Mouse (Mus musculus): ENCODE results near the gene Coa4. TPM values are rescaled to one million over a fixed set of nuclear protein-coding genes. Genes with fewer than 3 reads are reported as not detected.

The Coa4 gene
- polyA plus RNA-seq, 2 experiments = 9.4 to 13.9 TPM

DNA sequence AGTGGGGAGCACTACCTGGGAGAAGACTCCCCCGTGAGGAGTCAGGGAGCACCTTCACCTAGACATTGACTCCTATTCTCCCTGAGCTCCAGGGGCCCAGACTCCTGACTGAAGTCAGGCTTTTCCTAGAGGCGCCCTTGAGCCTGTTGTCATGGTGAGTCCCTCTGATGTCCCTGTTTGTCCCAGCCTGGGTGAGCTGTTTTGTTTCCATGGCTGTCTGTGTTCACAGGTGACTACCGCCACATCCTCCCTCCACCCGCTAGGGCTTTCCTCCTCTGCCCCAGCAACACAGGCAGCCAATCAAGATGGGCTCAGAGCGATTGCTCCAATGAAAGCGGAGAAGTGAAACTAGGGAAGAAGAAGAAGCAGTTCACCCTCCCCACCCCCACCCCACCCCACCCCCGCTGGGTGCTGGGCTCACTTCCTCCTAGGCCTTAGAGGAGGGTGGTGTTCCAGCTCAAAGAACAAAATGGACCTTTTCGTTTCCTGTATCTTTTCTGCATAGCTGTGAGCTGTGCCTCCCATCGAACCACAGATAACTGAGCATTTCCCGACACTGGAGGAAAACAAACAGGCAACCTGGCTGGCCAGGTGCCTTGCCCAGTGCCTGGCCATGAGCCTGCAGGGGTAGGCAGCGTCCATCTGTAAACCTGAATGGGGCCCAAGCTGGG, 41.2 kb upstream of the Coa4 start:
- H3K9ac ChIP-seq (replicated peaks) = peak overlapping the region; percentile 98
- peak; percentile 57 to 80 (median 57) for DNase-seq (ENCODE audit: low read depth in 3 of 3, low spot score in 3 of 3)
- H3K36me3 ChIP-seq (replicated peaks; ENCODE audit: control insufficient read depth, insufficient read depth, low read depth) = peaks cover 66% of the 10 kb centered on the region
- H3K4me3 ChIP-seq (ENCODE audit: insufficient read depth in 1 of 2, low read depth in 2 of 2, low read length in 2 of 2) = peak overlapping the region; percentile 78 to 97
- H3K4me2 ChIP-seq (ENCODE audit: low read depth) = peak overlapping the region; percentile 91
- TF ChIP-seq CTCF (IDR thresholded peaks at IDR 0.05; ENCODE audit: low read depth) = peak; percentile 13; the same call in 1 of the 2 replicates
- no peak for TF ChIP-seq EP300 (IDR thresholded peaks at IDR 0.05; ENCODE audit: low read depth)
- ATAC-seq (ENCODE audit: insufficient read depth) = peak; percentile 11
- H3K27ac ChIP-seq = peak overlapping the region; percentile 56
- no peaks in the 10 kb centered on the region for H3K9me3 ChIP-seq (ENCODE audit: control insufficient read depth, low read length)
- WGBS (ENCODE audit: insufficient replicate concordance) = 23% methylated on average over 11 of the region's 11 CpGs
- H3K27me3 ChIP-seq (ENCODE audit: control insufficient read depth, insufficient read depth, low read length) = no peaks in the 10 kb centered on the region
- H3K4me1 ChIP-seq (replicated peaks; ENCODE audit: control insufficient read depth in 2 of 2, insufficient read depth in 2 of 2, low read length in 1 of 2) = peaks cover 14 to 26% of the 10 kb centered on the region in 2 experiments

DNA sequence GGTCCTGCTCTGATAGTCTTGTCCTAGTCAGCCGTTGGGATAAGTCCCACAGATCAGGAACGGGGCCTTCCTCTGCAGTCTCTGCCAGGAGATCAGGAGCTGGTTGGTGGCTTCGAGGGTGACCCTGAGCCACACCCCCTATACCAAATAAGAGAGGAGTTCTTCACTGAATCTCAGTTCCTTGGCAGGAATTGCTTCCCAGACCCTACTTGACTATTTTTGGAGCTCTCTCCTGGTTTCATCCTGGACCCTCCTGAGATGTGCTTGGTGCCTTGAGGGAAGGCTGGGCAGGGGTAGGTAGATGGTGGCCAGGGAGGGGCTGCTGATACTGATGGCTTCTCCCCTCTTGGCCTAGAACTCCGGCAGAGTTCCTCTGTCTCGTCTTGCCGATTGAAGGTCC, 40.5 kb upstream of the Coa4 start:
- no peak for ATAC-seq (ENCODE audit: insufficient read depth)
- Histone ChIP-seq H3K36me3 (replicated peaks; ENCODE audit: control insufficient read depth, insufficient read depth, low read depth) (peaks cover 66% of the 10 kb centered on the region), H3K9me3 (ENCODE audit: control insufficient read depth, low read length) (no peaks in the 10 kb centered on the region), H3K4me1 (replicated peaks; ENCODE audit: control insufficient read depth in 2 of 2, insufficient read depth in 2 of 2, low read length in 1 of 2) (peaks cover 14 to 32% of the 10 kb centered on the region in 2 experiments), H3K4me3 (ENCODE audit: insufficient read depth in 1 of 2, low read depth in 2 of 2, low read length in 2 of 2) (peak overlapping the region; percentile 78 to 97), H3K27me3 (ENCODE audit: control insufficient read depth, insufficient read depth, low read length) (no peaks in the 10 kb centered on the region), H3K9ac (replicated peaks) (0 out of 2 replicates have a peak overlapping the region, but pooled peaks have one; percentile 98), H3K27ac (peak overlapping the region; percentile 56), H3K4me2 (ENCODE audit: low read depth) (peak overlapping the region; percentile 91)
- WGBS (ENCODE audit: insufficient replicate concordance) = 76% methylated on average over 6 of the region's 6 CpGs
- no peak for TF ChIP-seq CTCF (IDR thresholded peaks at IDR 0.05; ENCODE audit: low read depth)
- no peak for DNase-seq (ENCODE audit: low read depth in 3 of 3, low spot score in 3 of 3)

- 95% methylated on average over 9 of the region's 9 CpGs for WGBS (ENCODE audit: insufficient replicate concordance)
These were observed 40.1 kb upstream of the Coa4 start for GRCm38 (mm10) chr7:100496791-100497190.

DNA sequence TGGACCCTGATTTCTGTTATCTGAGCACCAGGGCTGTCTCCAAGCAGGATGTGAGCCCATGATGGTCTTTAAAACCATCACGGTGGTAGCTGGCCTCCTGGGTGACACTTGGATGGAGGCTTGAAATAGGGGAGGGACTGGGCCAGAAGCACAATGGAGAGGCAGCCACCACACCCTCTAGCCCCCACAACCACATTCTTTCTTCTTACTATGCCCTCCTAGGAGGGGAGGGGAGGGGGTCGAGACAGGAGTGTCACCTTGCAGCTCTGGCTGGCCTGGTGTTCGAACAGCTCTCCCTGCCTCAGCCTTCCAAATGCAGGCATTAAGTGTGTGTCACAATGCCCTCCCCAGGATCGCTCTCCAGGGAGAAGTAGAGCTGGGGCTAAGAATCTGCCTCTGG, 39.5 kb upstream of the Coa4 start:
- peaks cover 66% of the 10 kb centered on the region for H3K36me3 ChIP-seq (replicated peaks; ENCODE audit: control insufficient read depth, insufficient read depth, low read depth)
- no peak for DNase-seq (ENCODE audit: low read depth in 3 of 3, low spot score in 3 of 3)
- H3K4me2 ChIP-seq (ENCODE audit: low read depth) = peak overlapping the region; percentile 91
- peaks cover 11 to 34% of the 10 kb centered on the region in 2 experiments for H3K4me1 ChIP-seq (replicated peaks; ENCODE audit: control insufficient read depth in 2 of 2, insufficient read depth in 2 of 2, low read length in 1 of 2)
- peak overlapping the region; percentile 1 to 97; a peak in 1 of 4 replicates for H3K4me3 ChIP-seq (ENCODE audit: insufficient read depth in 1 of 2, low read depth in 2 of 2, low read length in 2 of 2)
- H3K9me3 ChIP-seq (ENCODE audit: control insufficient read depth, low read length) = no peaks in the 10 kb centered on the region
- H3K27ac ChIP-seq = no peak overlapping the region
- WGBS (ENCODE audit: insufficient replicate concordance) = 81% methylated on average over 4 of the region's 4 CpGs
- H3K27me3 ChIP-seq (ENCODE audit: control insufficient read depth, insufficient read depth, low read length) = no peaks in the 10 kb centered on the region
- no peak overlapping the region for H3K9ac ChIP-seq (replicated peaks)
- no peak for ATAC-seq (ENCODE audit: insufficient read depth)
- no peak for TF ChIP-seq EP300 (IDR thresholded peaks at IDR 0.05; ENCODE audit: low read depth)
- TF ChIP-seq CTCF (IDR thresholded peaks at IDR 0.05; ENCODE audit: low read depth) = no peak

More at GRCm38 (mm10) chr7:100496791-100497190, 40.1 kb upstream of the Coa4 start:
- Histone ChIP-seq H3K9me3 (ENCODE audit: control insufficient read depth, low read length) (no peaks in the 10 kb centered on the region), H3K4me2 (ENCODE audit: low read depth) (peak overlapping the region; percentile 91), H3K9ac (replicated peaks) (no peak overlapping the region), H3K4me3 (ENCODE audit: insufficient read depth in 1 of 2, low read depth in 2 of 2, low read length in 2 of 2) (peak overlapping the region; percentile 4 to 97; a peak in 2 of 4 replicates), H3K27me3 (ENCODE audit: control insufficient read depth, insufficient read depth, low read length) (no peaks in the 10 kb centered on the region), H3K4me1 (replicated peaks; ENCODE audit: control insufficient read depth in 2 of 2, insufficient read depth in 2 of 2, low read length in 1 of 2) (peaks cover 13 to 34% of the 10 kb centered on the region in 2 experiments), H3K36me3 (replicated peaks; ENCODE audit: control insufficient read depth, insufficient read depth, low read depth) (peaks cover 66% of the 10 kb centered on the region), H3K27ac (peak overlapping the region; percentile 56; the same call in 1 of the 2 replicates)
- ATAC-seq (ENCODE audit: insufficient read depth) (no peak), DNase-seq (ENCODE audit: low read depth in 3 of 3, low spot score in 3 of 3) (no peak)
- no peak for TF ChIP-seq CTCF (IDR thresholded peaks at IDR 0.05; ENCODE audit: low read depth)
- TF ChIP-seq EP300 (IDR thresholded peaks at IDR 0.05; ENCODE audit: low read depth) = no peak

DNA sequence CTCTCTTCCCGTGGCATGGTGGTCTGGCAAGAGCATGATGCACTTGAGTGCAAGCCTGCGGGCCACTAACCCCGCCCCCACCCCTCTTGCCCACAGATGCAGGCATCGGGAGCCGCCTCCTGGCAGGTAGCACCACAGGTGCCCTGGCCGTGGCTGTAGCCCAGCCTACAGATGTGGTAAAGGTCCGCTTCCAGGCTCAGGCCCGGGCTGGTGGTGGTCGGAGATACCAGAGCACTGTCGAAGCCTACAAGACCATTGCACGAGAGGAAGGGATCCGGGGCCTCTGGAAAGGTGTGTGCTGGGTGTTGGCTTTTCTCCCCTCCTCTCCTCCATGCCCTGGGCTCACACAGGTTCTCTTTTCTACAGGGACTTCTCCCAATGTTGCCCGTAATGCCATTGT, 38.9 kb upstream of the Coa4 start:
- Histone ChIP-seq H3K4me2 (ENCODE audit: low read depth) (peak overlapping the region; percentile 91; the same call in 1 of the 2 replicates), H3K4me3 (ENCODE audit: insufficient read depth in 1 of 2, low read depth in 2 of 2, low read length in 2 of 2) (peak overlapping the region in 1 of 2 experiments; percentile 5; a peak in 1 of 4 replicates), H3K27me3 (ENCODE audit: control insufficient read depth, insufficient read depth, low read length) (no peaks in the 10 kb centered on the region), H3K9me3 (ENCODE audit: control insufficient read depth, low read length) (no peaks in the 10 kb centered on the region), H3K4me1 (replicated peaks; ENCODE audit: control insufficient read depth in 2 of 2, insufficient read depth in 2 of 2, low read length in 1 of 2) (peaks cover 15 to 38% of the 10 kb centered on the region in 2 experiments), H3K36me3 (replicated peaks; ENCODE audit: control insufficient read depth, insufficient read depth, low read depth) (peaks cover 66% of the 10 kb centered on the region), H3K27ac (no peak overlapping the region), H3K9ac (replicated peaks) (no peak overlapping the region)
- TF ChIP-seq CTCF (IDR thresholded peaks at IDR 0.05; ENCODE audit: low read depth) (no peak), EP300 (IDR thresholded peaks at IDR 0.05; ENCODE audit: low read depth) (no peak)
- no peak for ATAC-seq (ENCODE audit: insufficient read depth)
- WGBS (ENCODE audit: insufficient replicate concordance) = 91% methylated on average over 13 of the region's 13 CpGs
- no peak for DNase-seq (ENCODE audit: low read depth in 3 of 3, low spot score in 3 of 3)
